Mouse (Mus musculus): ENCODE measurements at regions not wholly inside any gene's neighbourhood (a gene's known extent, or its start where the extent isn't known, plus 50 kb on each side); places are given as distances from the start of the nearest gene placed in this dataset.
A peak's percentile ranks its signal among the peaks of the same experiment; 100 is the strongest.

DNA sequence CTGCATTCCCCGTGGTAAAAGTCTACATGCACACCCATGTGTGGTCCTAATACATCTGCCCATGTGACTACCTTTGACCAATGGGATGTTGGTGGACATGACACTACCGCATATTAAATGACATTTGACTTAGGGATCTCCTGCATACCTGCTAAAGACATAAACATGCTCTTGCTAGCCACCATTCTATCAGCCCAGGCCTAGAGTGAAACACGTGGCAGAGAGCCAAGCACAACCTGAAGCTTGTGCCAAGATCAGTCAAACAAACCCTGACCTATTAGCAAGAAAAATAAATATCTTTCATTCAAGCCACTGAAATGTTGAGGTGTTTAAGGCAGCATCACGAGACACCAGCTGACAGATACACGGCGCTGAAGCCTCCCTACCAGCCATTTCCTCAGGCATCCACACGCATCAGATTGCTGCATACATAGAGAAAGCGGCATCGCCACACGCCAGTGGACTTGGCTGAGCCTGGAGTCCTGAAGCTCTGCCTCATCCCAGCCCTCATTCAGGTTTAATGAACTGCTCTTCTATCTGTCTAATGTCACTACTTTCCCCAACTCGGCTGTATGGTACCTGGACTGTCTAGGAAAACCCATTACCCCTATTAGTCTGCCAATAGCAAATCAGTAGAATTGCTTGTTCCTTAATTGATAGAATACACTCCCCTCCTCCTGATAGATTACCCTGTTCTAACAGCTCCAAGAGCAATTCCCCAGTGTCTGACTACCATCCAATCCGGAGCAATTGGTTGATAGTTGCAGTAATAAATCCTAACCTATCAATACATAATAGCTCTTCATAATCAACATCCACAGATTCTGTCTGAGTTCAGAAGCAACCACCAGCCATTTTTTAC is 242.8 kb upstream of the Rsrc1 start:
- peak; percentile 64 for DNase-seq

DNA sequence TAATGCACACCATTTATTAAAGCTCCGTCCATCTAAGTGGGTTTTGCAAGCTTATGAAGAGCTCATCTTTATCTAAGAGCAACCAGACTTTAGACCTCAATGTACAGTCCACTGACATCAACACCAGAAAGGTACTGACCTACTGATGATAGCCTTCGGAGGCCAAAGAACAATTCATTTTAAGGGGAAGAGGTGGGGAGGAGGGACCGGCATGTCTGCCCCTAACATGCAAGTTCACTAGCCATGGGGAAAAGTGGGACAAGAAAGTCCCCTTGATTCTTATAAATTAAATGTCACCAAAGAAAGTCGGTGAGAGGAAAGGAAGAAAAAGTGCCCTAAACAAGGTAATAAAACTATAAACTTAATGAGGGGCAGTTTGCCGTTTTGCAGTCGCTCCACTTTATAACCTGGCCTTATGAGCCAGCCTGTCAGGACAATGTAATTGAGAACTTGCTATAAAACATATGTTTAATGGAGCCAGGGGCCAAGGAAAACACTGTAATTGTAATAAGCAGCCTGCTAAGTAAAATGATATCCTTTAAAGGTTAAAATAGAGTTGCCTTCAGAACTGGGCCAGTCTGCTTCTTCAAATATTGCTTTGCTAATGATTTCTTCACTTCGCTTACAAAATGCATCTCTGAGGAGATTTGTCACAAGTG is 241.7 kb upstream of the Rsrc1 start:
- no peak for DNase-seq

GRCm38 (mm10) chr3:66744133-66744913 is 236.9 kb upstream of the Rsrc1 start:
- DNase-seq, result no peak

GRCm38 (mm10) chr3:66746373-66747072 is 234.7 kb upstream of the Rsrc1 start:
- DNase-seq, result peak; percentile 27

- no peak for DNase-seq
Measured at GRCm38 (mm10) chr3:66747073-66747710, 234.0 kb upstream of the Rsrc1 start.

- DNase-seq, result no peak
Measured at GRCm38 (mm10) chr3:66758141-66758540, 223.0 kb upstream of the Rsrc1 start.

DNA sequence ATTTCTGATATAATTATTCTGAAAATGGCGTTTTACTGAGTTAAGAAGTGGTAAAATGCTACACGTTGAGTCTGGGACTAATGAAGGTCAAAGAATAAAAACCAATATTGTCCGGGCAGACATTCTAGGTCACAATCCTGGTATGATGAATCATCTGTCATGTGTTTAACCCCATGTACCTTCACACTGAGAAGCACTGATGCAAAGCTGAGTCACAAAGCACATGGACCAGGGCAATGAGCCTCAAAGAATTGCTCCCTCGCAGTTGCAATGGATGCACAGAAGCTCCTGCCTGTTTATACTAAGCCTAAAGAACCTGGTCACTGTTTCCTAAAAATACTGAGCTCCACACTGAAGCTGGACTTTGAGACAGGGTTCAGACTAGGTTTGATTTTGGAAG is 221.3 kb upstream of the Rsrc1 start:
- DNase-seq, result no peak

- DNase-seq, result no peak
Measured at GRCm38 (mm10) chr3:66762446-66762845, 218.7 kb upstream of the Rsrc1 start.

DNA sequence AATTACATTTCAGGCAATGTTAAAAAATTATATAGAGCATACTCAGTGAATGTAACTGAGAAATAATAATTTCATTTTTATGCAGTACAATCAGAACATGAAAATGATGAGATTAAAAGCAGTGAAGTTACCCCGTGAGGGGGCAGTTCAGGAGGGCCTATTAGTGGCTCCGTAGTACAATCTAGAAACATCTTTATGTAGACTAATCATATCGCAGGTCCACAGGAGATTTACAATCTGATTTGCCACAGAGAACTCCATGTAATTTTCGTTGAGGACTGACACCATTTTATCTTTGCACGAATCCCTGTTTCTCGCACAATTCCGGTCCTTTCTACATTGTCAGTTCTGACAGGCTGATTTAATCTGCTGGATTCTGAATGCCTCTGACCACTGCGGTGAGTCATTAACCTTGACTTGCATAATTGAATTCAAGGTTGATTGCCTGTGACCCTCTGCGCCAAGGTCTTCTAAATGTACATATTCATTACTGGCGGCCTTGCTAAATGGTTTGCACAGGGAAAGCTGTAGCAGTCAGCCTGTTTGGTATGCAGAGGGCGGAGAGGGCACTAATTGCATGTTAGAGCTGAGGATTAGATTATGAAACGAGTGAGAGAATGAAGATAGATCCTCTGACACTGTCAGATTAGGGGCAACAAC is 183.7 kb upstream of the Rsrc1 start:
- DNase-seq, result peak; percentile 23

DNA sequence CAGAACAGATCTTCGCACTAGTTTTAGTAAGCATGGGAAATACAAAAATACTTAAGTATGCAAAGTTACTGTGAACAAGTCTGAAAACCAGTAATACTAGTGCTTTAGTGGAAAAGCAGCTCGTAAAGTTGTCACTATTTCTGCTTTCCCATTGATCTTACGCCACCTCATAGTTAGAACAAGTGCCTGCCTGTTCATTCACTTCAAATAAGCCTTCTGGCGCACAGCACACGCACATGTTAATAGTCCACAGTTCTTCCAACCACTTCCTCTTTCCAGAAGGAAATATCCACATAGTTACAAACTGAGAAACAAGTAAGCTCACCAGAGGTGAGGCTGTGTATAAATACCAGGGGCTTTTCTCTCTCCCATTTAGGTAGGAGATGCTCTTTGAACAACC is 182.9 kb upstream of the Rsrc1 start:
- no peak for DNase-seq

- DNase-seq, result no peak
Measured at GRCm38 (mm10) chr3:66802538-66802937, 178.7 kb upstream of the Rsrc1 start.

DNA sequence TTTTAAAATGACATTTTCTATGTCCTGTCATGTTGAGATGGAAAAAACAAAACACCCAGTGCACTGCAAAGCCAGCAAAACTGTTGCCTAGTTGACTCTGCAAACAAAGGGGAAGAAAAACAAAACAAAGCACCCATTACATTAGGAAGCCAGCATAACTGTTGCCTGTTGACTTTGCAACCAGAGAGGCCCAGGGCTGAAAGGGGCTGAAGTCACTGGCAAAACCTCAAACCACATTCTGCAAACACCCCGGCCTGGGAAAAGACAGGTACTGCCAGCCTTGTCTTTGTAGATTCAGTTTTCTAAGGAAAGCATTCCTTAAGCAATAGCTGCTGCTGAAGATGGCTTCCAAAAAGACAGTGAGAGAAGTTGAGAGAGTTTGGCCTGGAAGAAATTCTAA is 175.0 kb upstream of the Rsrc1 start:
- DNase-seq, result no peak

GRCm38 (mm10) chr3:66812686-66813445 is 168.3 kb upstream of the Rsrc1 start:
- no peak for DNase-seq

GRCm38 (mm10) chr3:66825761-66826160 is 155.4 kb upstream of the Rsrc1 start:
- no peak for DNase-seq

Measured in adrenal gland, postnatal 10 days (tissue).